Mouse (Mus musculus): ENCODE data around the gene Slc8b1. TPM values are rescaled to one million over a fixed set of nuclear protein-coding genes. Genes with fewer than 3 reads are reported as not detected.

Gene Slc8b1
- total RNA-seq, 2 experiments from 2014 or later: 35.2 to 39.3 TPM

GRCm38 (mm10) chr5:120527296-120527964, 16.5 kb downstream of the Slc8b1 start:
- DNase-seq: no peak

GRCm38 (mm10) chr5:120531631-120532030, 20.7 kb downstream of the Slc8b1 start:
- no peak for DNase-seq

GRCm38 (mm10) chr5:120534071-120534685, 23.2 kb downstream of the Slc8b1 start:
- DNase-seq: no peak

GRCm38 (mm10) chr5:120534686-120535075, 23.7 kb downstream of the Slc8b1 start:
- DNase-seq: no peak

GRCm38 (mm10) chr5:120536046-120536445, 25.1 kb downstream of the Slc8b1 start:
- no peak for DNase-seq

- no peak for DNase-seq
Observed at GRCm38 (mm10) chr5:120536632-120537031, 25.7 kb downstream of the Slc8b1 start.

GRCm38 (mm10) chr5:120548236-120548850, 37.4 kb downstream of the Slc8b1 start:
- no peak for DNase-seq

- no peak for DNase-seq
Observed at GRCm38 (mm10) chr5:120550137-120550536, 39.2 kb downstream of the Slc8b1 start.

- DNase-seq: no peak
Observed at GRCm38 (mm10) chr5:120550673-120551072, 39.7 kb downstream of the Slc8b1 start.

GRCm38 (mm10) chr5:120555871-120556270, 44.9 kb downstream of the Slc8b1 start:
- no peak for DNase-seq

GRCm38 (mm10) chr5:120558041-120558440, 47.1 kb downstream of the Slc8b1 start:
- no peak for DNase-seq

GRCm38 (mm10) chr5:120558762-120559161, 47.8 kb downstream of the Slc8b1 start:
- peak; percentile 38 for DNase-seq

GRCm38 (mm10) chr5:120560129-120560615, 49.2 kb downstream of the Slc8b1 start:
- no peak for DNase-seq

GRCm38 (mm10) chr5:120560616-120561311, 49.8 kb downstream of the Slc8b1 start:
- DNase-seq: peak; percentile 81

GRCm38 (mm10) chr5:120562956-120563913, 52.3 kb downstream of the Slc8b1 start:
- DNase-seq: peak; percentile 80

GRCm38 (mm10) chr5:120563914-120564311, 52.9 kb downstream of the Slc8b1 start:
- DNase-seq: peak; percentile 23

GRCm38 (mm10) chr5:120565171-120565905, 54.4 kb downstream of the Slc8b1 start:
- DNase-seq: no peak

- DNase-seq: peak; percentile 54
Observed at GRCm38 (mm10) chr5:120566101-120566500, 55.1 kb downstream of the Slc8b1 start.

GRCm38 (mm10) chr5:120566681-120567252, 55.8 kb downstream of the Slc8b1 start:
- no peak for DNase-seq

GRCm38 (mm10) chr5:120567253-120567701, 56.3 kb downstream of the Slc8b1 start:
- DNase-seq: peak; percentile 81

Data from adrenal gland, postnatal 10 days (tissue).